Mouse (Mus musculus): ENCODE measurements around the gene 4933414I15Rik. TPM values are rescaled to one million over a fixed set of nuclear protein-coding genes. Genes with fewer than 3 reads are reported as not detected.

The 4933414I15Rik gene
- polyA plus RNA-seq (2011; ENCODE audit: insufficient read depth, insufficient read length, low replicate concordance, missing spikeins): not detected in 2 replicates

GRCm38 (mm10) chr11:50943506-50943905, at the start of gene 4933414I15Rik:
Gene 4933414I15Rik (minus strand): TSS chr11:50943765.
- TF ChIP-seq POLR2A (IDR thresholded peaks at IDR 0.05; ENCODE audit: borderline replicate concordance, control insufficient read depth, low read depth, low read length): no peak
- no peak for TF ChIP-seq CTCF (IDR thresholded peaks at IDR 0.05; ENCODE audit: control insufficient read depth, insufficient read depth, low read length)
- WGBS: 79% methylated on average over 14 of the region's 14 CpGs
- H3K27ac ChIP-seq (ENCODE audit: control insufficient read depth, insufficient read depth, low read depth, low read length, poor library complexity): no peak within 1 kb of the TSS
- no peaks in the 10 kb centered on the region for H3K4me1 ChIP-seq (ENCODE audit: control insufficient read depth, insufficient read depth, low read length)
- no peak within 1 kb of the TSS for H3K4me3 ChIP-seq (replicated peaks; ENCODE audit: control insufficient read depth, low read depth, low read length)

GRCm38 (mm10) chr11:50981667-50982066, 38.1 kb upstream of the 4933414I15Rik start, which contains the start of gene Olfr1377:
Gene Olfr1377 (plus strand): TSS chr11:50981967.
- H3K27ac ChIP-seq (ENCODE audit: control insufficient read depth, insufficient read depth, low read depth, low read length, poor library complexity): no peak within 1 kb of the TSS
- TF ChIP-seq POLR2A (IDR thresholded peaks at IDR 0.05; ENCODE audit: borderline replicate concordance, control insufficient read depth, low read depth, low read length) (no peak), CTCF (IDR thresholded peaks at IDR 0.05; ENCODE audit: control insufficient read depth, insufficient read depth, low read length) (no peak)
- H3K4me1 ChIP-seq (ENCODE audit: control insufficient read depth, insufficient read depth, low read length): no peaks in the 10 kb centered on the region
- H3K4me3 ChIP-seq (replicated peaks; ENCODE audit: control insufficient read depth, low read depth, low read length): no peak within 1 kb of the TSS
- WGBS: 65% methylated on average over 5 of the region's 5 CpGs

- H3K27ac ChIP-seq (ENCODE audit: control insufficient read depth, insufficient read depth, low read depth, low read length, poor library complexity): no peak overlapping the region
- no peak for TF ChIP-seq POLR2A (IDR thresholded peaks at IDR 0.05; ENCODE audit: borderline replicate concordance, control insufficient read depth, low read depth, low read length)
- TF ChIP-seq CTCF (IDR thresholded peaks at IDR 0.05; ENCODE audit: control insufficient read depth, insufficient read depth, low read length): no peak
- H3K4me1 ChIP-seq (ENCODE audit: control insufficient read depth, insufficient read depth, low read length): no peaks in the 10 kb centered on the region
- no peak overlapping the region for H3K4me3 ChIP-seq (replicated peaks; ENCODE audit: control insufficient read depth, low read depth, low read length)
- WGBS: 73% methylated on average over 4 of the region's 4 CpGs
Measured at GRCm38 (mm10) chr11:50977216-50977615, 33.7 kb upstream of the 4933414I15Rik start.

- no peak within 1 kb of the TSS for H3K27ac ChIP-seq (ENCODE audit: control insufficient read depth, insufficient read depth, low read depth, low read length, poor library complexity)
- no peak for TF ChIP-seq CTCF (IDR thresholded peaks at IDR 0.05; ENCODE audit: control insufficient read depth, insufficient read depth, low read length)
- TF ChIP-seq POLR2A (IDR thresholded peaks at IDR 0.05; ENCODE audit: borderline replicate concordance, control insufficient read depth, low read depth, low read length): no peak
- no peaks in the 10 kb centered on the region for H3K4me1 ChIP-seq (ENCODE audit: control insufficient read depth, insufficient read depth, low read length)
- 85% methylated on average over 11 of the region's 11 CpGs for WGBS
- no peak within 1 kb of the TSS for H3K4me3 ChIP-seq (replicated peaks; ENCODE audit: control insufficient read depth, low read depth, low read length)
Measured at GRCm38 (mm10) chr11:50966230-50966629, 22.7 kb upstream of the 4933414I15Rik start, which contains the start of gene Olfr1378. Gene Olfr1378 (plus strand): TSS chr11:50966530.

- no peak overlapping the region for H3K4me3 ChIP-seq (replicated peaks; ENCODE audit: control insufficient read depth, low read depth, low read length)
- no peaks in the 10 kb centered on the region for H3K4me1 ChIP-seq (ENCODE audit: control insufficient read depth, insufficient read depth, low read length)
- WGBS: 2% methylated on average over 2 of the region's 2 CpGs
- H3K27ac ChIP-seq (ENCODE audit: control insufficient read depth, insufficient read depth, low read depth, low read length, poor library complexity): no peak overlapping the region
- TF ChIP-seq CTCF (IDR thresholded peaks at IDR 0.05; ENCODE audit: control insufficient read depth, insufficient read depth, low read length) (no peak), POLR2A (IDR thresholded peaks at IDR 0.05; ENCODE audit: borderline replicate concordance, control insufficient read depth, low read depth, low read length) (no peak)
Measured at GRCm38 (mm10) chr11:50964886-50965285, 21.3 kb upstream of the 4933414I15Rik start.

GRCm38 (mm10) chr11:50953665-50954064, 10.1 kb upstream of the 4933414I15Rik start, which contains the start of gene Prop1:
Gene Prop1 (minus strand): TSS chr11:50953765.
- no peak within 1 kb of the TSS for H3K4me3 ChIP-seq (replicated peaks; ENCODE audit: control insufficient read depth, low read depth, low read length)
- 82% methylated on average over 6 of the region's 6 CpGs for WGBS
- TF ChIP-seq CTCF (IDR thresholded peaks at IDR 0.05; ENCODE audit: control insufficient read depth, insufficient read depth, low read length) (no peak), POLR2A (IDR thresholded peaks at IDR 0.05; ENCODE audit: borderline replicate concordance, control insufficient read depth, low read depth, low read length) (no peak)
- H3K27ac ChIP-seq (ENCODE audit: control insufficient read depth, insufficient read depth, low read depth, low read length, poor library complexity): no peak within 1 kb of the TSS
- no peaks in the 10 kb centered on the region for H3K4me1 ChIP-seq (ENCODE audit: control insufficient read depth, insufficient read depth, low read length)

- TF ChIP-seq POLR2A (IDR thresholded peaks at IDR 0.05; ENCODE audit: borderline replicate concordance, control insufficient read depth, low read depth, low read length): no peak
- TF ChIP-seq CTCF (IDR thresholded peaks at IDR 0.05; ENCODE audit: control insufficient read depth, insufficient read depth, low read length): no peak
- Histone ChIP-seq H3K4me3 (replicated peaks; ENCODE audit: control insufficient read depth, low read depth, low read length) (no peak overlapping the region), H3K27ac (ENCODE audit: control insufficient read depth, insufficient read depth, low read depth, low read length, poor library complexity) (no peak overlapping the region), H3K4me1 (ENCODE audit: control insufficient read depth, insufficient read depth, low read length) (no peaks in the 10 kb centered on the region)
- 41% methylated on average over 14 of the region's 14 CpGs for WGBS
Measured at GRCm38 (mm10) chr11:50952290-50952689, 8.7 kb upstream of the 4933414I15Rik start.

- WGBS: 61% methylated on average over 12 of the region's 12 CpGs
- no peak overlapping the region for H3K4me3 ChIP-seq (replicated peaks; ENCODE audit: control insufficient read depth, low read depth, low read length)
- TF ChIP-seq CTCF (IDR thresholded peaks at IDR 0.05; ENCODE audit: control insufficient read depth, insufficient read depth, low read length) (no peak), POLR2A (IDR thresholded peaks at IDR 0.05; ENCODE audit: borderline replicate concordance, control insufficient read depth, low read depth, low read length) (no peak)
- H3K4me1 ChIP-seq (ENCODE audit: control insufficient read depth, insufficient read depth, low read length): no peaks in the 10 kb centered on the region
- no peak overlapping the region for H3K27ac ChIP-seq (ENCODE audit: control insufficient read depth, insufficient read depth, low read depth, low read length, poor library complexity)
Measured at GRCm38 (mm10) chr11:50942386-50942785, 1.2 kb downstream of the 4933414I15Rik start.

Data from bone marrow, adult 2 months (tissue).